Mouse (Mus musculus): ENCODE measurements at regions not wholly inside any gene's neighbourhood (a gene's known extent, or its start where the extent isn't known, plus 50 kb on each side); places are given as distances from the start of the nearest gene placed in this dataset.

- TF ChIP-seq EP300 (optimal IDR thresholded peaks at IDR 0.05) (no peak), CTCF (IDR thresholded peaks at IDR 0.05; ENCODE audit: low read depth) (no peak)
Observed at GRCm38 (mm10) chr3:21962360-21962782, 114.1 kb upstream of the Tbl1xr1 start.
